Mouse (Mus musculus) embryonic fibroblast, embryonic 13.5 days (primary cell): ENCODE data around the gene Nell2. TPM values are rescaled to one million over a fixed set of nuclear protein-coding genes. Genes with fewer than 3 reads are reported as not detected.
A peak's percentile ranks its signal among the peaks of the same experiment; 100 is the strongest.
"Not testable (repeated sequence)": the region's sequence is repeated elsewhere in the genome, so short reads cannot be mapped to it uniquely, and the experiment has no call there.

Source experiments
- H3K27ac ChIP-seq: 2 replicates; pipeline ENCODE4 v1.5.1; 2012; ENCODE audit warnings: low read length, control low read depth, inconsistent platforms; ENCODE audit not compliant: insufficient read depth
- H3K4me1 ChIP-seq: 2 replicates; pipeline ENCODE4 v1.6.1; 2011; ENCODE audit warnings: low read length; ENCODE audit not compliant: control insufficient read depth, insufficient read depth
- H3K4me3 ChIP-seq: 2 replicates; pipeline ENCODE4 v1.5.1; 2011; ENCODE audit warnings: mild to moderate bottlenecking, control low read depth, low read length; ENCODE audit not compliant: insufficient read depth
- CTCF ChIP-seq: IDR thresholded peaks from 2 replicates; pipeline ENCODE4 v1.5.1; 2011; ENCODE audit warnings: mild to moderate bottlenecking, control low read depth, low read length, moderate library complexity, borderline replicate concordance; ENCODE audit not compliant: insufficient read depth
- POLR2A ChIP-seq: IDR thresholded peaks from 2 replicates; pipeline ENCODE4 v1.6.1; 2011; ENCODE audit warnings: low read depth, mild to moderate bottlenecking, control low read depth, low read length, moderate library complexity
- polyA plus RNA-seq: library from polyadenylated mRNA; stranded (reverse); fragments of >200 nt; gene quantifications from 2 replicates; pipeline ENCODE4 v1.2.4, GENCODE M21; 2011; ENCODE audit warnings: low read depth; ENCODE audit not compliant: missing spikeins, insufficient read length

Nell2 gene
- polyA plus RNA-seq, 1 experiment: 4.2 TPM

GRCm38 (mm10) chr15:95527461-95527947 lies 855 bp downstream of the Nell2 start:
- Histone ChIP-seq H3K4me3 (peak overlapping the region; percentile 36), H3K27ac (no peak overlapping the region), H3K4me1 (no peaks in the 10 kb centered on the region; the same call in 1 of the 2 replicates)
- TF ChIP-seq POLR2A (no peak), CTCF (no peak)

- H3K4me3 ChIP-seq: peak overlapping the region; percentile 36
- TF ChIP-seq POLR2A: no peak
- no peak for TF ChIP-seq CTCF
- H3K4me1 ChIP-seq: no peaks in the 10 kb centered on the region; the same call in 1 of the 2 replicates
- H3K27ac ChIP-seq: no peak overlapping the region
Measured at GRCm38 (mm10) chr15:95526626-95527411, 1.5 kb downstream of the Nell2 start.

GRCm38 (mm10) chr15:95525997-95526396 lies 2.4 kb downstream of the Nell2 start:
- Histone ChIP-seq H3K4me1 (no peaks in the 10 kb centered on the region; the same call in 1 of the 2 replicates), H3K27ac (no peak overlapping the region), H3K4me3 (no peak overlapping the region)
- TF ChIP-seq CTCF (peak; percentile 80; the same call in 1 of the 2 replicates), POLR2A (no peak)

GRCm38 (mm10) chr15:95518204-95518603 lies 10.2 kb downstream of the Nell2 start:
- Histone ChIP-seq H3K4me1 (0 out of 2 replicates have a peak, but pooled peaks cover 2% of the 10 kb centered on the region), H3K27ac (no peak overlapping the region), H3K4me3 (no peak overlapping the region)
- TF ChIP-seq POLR2A (no peak), CTCF (no peak)

GRCm38 (mm10) chr15:95513306-95513705 lies 15.1 kb downstream of the Nell2 start:
- H3K4me3 ChIP-seq, H3K27ac ChIP-seq, H3K4me1 ChIP-seq: not testable (repeated sequence)

DNA sequence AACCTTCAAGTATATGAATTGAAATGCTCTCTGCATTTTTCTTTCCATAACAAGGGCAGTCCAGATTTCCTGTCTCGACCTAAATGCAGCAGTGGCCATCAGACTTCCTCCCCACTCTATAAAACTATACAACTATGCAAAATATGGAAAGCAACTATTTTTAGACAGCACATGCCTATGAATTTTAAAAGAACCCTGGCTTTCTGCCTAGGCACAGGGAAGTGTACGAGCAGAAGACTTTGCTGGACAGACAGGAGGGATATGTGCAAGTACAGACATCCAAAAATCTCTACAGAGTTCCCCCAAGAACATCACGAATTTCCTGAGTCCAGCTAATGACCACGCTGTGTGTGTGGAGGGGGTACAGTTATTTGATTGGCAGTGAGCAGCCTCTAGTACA lies 32.7 kb downstream of the Nell2 start:
- TF ChIP-seq CTCF (no peak), POLR2A (no peak)
- H3K4me1 ChIP-seq: 0 out of 2 replicates have a peak, but pooled peaks cover 3% of the 10 kb centered on the region
- H3K4me3 ChIP-seq: no peak overlapping the region
- H3K27ac ChIP-seq: peak overlapping the region; percentile 25; the same call in 1 of the 2 replicates

DNA sequence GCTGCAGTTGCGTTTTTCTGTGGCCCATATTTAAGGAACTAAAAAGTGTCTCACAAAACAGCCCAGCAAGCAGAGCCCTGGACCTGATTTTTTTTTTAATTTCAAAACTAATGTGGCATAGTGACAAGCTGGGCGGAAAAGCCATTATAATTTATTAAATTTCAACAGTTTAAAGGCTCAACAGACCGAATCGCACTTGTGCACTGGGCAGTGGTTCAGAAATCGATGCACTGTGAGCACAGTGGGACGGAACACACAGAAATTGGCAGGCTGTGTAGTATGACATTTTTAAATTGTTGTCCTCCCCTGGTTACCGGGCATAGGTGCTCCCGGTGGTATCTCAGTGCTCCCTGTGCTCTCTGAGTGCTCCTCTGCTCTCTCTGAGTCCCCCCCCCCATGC lies 33.2 kb downstream of the Nell2 start:
- TF ChIP-seq CTCF (no peak), POLR2A (no peak)
- H3K4me3 ChIP-seq: no peak overlapping the region
- peak overlapping the region; percentile 25 for H3K27ac ChIP-seq
- 0 out of 2 replicates have a peak, but pooled peaks cover 3% of the 10 kb centered on the region for H3K4me1 ChIP-seq

DNA sequence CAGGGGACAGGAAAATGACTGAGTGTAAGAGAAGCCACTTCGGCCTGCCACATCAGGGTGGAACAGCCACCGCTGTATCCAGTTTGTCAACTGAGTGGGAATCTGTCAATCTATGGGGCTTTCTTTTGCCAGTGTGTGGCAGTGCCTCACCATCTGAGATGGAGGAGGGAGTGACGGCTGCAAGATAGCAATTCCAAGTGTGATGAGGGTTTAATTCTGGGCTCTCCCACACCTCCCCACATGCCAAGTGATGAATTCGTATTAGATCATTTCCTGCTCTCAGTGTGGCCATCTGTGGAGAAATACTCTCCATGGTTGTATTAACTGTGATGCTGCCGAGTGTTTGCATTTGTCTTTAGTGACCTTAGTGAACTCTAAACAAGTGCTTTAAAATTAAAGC lies 36.2 kb downstream of the Nell2 start:
- Histone ChIP-seq H3K4me3 (no peak overlapping the region), H3K4me1 (0 out of 2 replicates have a peak, but pooled peaks cover 3% of the 10 kb centered on the region), H3K27ac (no peak overlapping the region)
- TF ChIP-seq POLR2A (no peak), CTCF (no peak)

- Histone ChIP-seq H3K4me1 (0 out of 2 replicates have a peak, but pooled peaks cover 3% of the 10 kb centered on the region), H3K4me3 (no peak overlapping the region), H3K27ac (no peak overlapping the region)
- TF ChIP-seq CTCF (no peak), POLR2A (no peak)
Measured at GRCm38 (mm10) chr15:95489174-95489573, 39.2 kb downstream of the Nell2 start.

DNA sequence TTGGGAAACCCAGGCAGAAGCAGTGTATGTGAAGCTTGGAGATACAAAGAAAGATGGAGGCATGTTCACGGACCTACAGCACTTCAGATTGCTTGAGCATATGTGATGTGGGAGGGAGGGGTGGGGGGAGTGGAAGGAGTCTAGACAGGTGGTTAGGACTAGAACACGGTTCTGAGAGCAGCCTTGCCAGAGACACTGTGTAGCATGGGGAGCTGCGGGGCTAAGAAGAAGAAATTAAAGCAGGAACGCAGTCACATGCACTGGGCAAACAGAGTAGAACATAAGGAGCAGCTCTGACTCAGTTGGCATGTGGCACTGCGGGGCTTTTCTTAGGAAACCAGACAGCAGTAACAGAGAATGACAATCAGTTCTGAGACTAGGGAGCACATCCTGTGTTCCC lies 40.4 kb downstream of the Nell2 start:
- no peak overlapping the region for H3K27ac ChIP-seq
- 0 out of 2 replicates have a peak, but pooled peaks cover 3% of the 10 kb centered on the region for H3K4me1 ChIP-seq
- no peak for TF ChIP-seq POLR2A
- no peak for TF ChIP-seq CTCF
- H3K4me3 ChIP-seq: no peak overlapping the region
